Mouse (Mus musculus): ENCODE results near the gene Ccdc85c.

- no peak for TF ChIP-seq EP300 (optimal IDR thresholded peaks at IDR 0.05)
- TF ChIP-seq CTCF (IDR thresholded peaks at IDR 0.05; ENCODE audit: low read depth): no peak
Measured at GRCm38 (mm10) chr12:108315818-108316217, 40.6 kb upstream of the Ccdc85c start.

Measured in stomach, postnatal 0 days (tissue).